Mouse (Mus musculus): ENCODE results near the gene Hist1h2ab.

DNA sequence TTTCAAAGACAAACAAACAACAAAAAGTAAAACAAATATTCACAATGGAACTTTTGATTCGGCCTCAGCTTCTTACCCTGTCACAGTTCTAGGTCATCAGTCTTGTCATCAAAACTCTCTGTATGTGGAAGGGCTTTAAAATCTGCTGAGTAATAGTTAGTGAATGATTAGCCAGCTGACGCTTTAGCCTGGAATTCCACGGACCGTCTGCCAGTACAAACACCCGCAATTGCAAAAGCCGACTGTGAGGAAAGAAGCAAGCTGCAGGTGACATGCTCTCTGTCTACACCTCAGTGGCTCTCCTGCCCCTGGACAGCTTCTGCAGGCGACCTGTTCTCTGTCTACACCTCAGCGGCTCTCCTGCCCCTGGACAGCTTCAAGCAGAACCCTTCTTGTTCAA lies 20.4 kb upstream of the Hist1h2ab start:
- TF ChIP-seq CTCF (IDR thresholded peaks at IDR 0.05; ENCODE audit: low read depth, low read length) = no peak
- no peak for TF ChIP-seq POLR2A (IDR thresholded peaks at IDR 0.05; ENCODE audit: borderline replicate concordance, low read depth, low read length)
